Mouse (Mus musculus) thymus, postnatal 14 days (tissue): ENCODE data around the gene Pcmtd2.
A peak's percentile ranks its signal among the peaks of the same experiment; 100 is the strongest.
"Not testable (repeated sequence)": the region's sequence is repeated elsewhere in the genome, so short reads cannot be mapped to it uniquely, and the experiment has no call there.

Source experiments
- DNase-seq: peaks from one replicate; pipeline ENCODE4 v3.0.0; 2021

Gene Pcmtd2

GRCm38 (mm10) chr2:181837372-181838292, at the start of gene Pcmtd2:
Pcmtd2 (plus strand) TSS chr2:181837854.
- DNase-seq = peak; percentile 93

GRCm38 (mm10) chr2:181789396-181789795, 48.3 kb upstream of the Pcmtd2 start:
- no peak for DNase-seq

- not testable (repeated sequence) for DNase-seq
These were observed 44.5 kb upstream of the Pcmtd2 start for GRCm38 (mm10) chr2:181793186-181793585.

- no peak for DNase-seq
These were observed 42.0 kb upstream of the Pcmtd2 start for GRCm38 (mm10) chr2:181795641-181796130.

- no peak for DNase-seq
These were observed 40.0 kb upstream of the Pcmtd2 start for GRCm38 (mm10) chr2:181797672-181798071.

GRCm38 (mm10) chr2:181829032-181829650, 8.5 kb upstream of the Pcmtd2 start:
- DNase-seq = no peak

- DNase-seq = no peak
These were observed 4.9 kb upstream of the Pcmtd2 start for GRCm38 (mm10) chr2:181832745-181833144.

- peak; percentile 12 for DNase-seq
These were observed 633 bp downstream of the Pcmtd2 start for GRCm38 (mm10) chr2:181838293-181838680.

- no peak for DNase-seq
These were observed 8.2 kb downstream of the Pcmtd2 start for GRCm38 (mm10) chr2:181845709-181846394.

- DNase-seq = peak; percentile 92
These were observed 26.3 kb downstream of the Pcmtd2 start, which contains the start of gene Polr3k for GRCm38 (mm10) chr2:181863791-181864535. Polr3k (plus strand) TSS chr2:181864337.

- peak; percentile 13 for DNase-seq
These were observed 26.8 kb downstream of the Pcmtd2 start for GRCm38 (mm10) chr2:181864536-181864860.

GRCm38 (mm10) chr2:181866931-181867330, 29.3 kb downstream of the Pcmtd2 start:
- DNase-seq = peak; percentile 69

- DNase-seq = no peak
These were observed 33.4 kb downstream of the Pcmtd2 start for GRCm38 (mm10) chr2:181871039-181871438.

GRCm38 (mm10) chr2:181878903-181879302, 41.2 kb downstream of the Pcmtd2 start:
- no peak for DNase-seq

GRCm38 (mm10) chr2:181883022-181883749, 45.5 kb downstream of the Pcmtd2 start:
- no peak for DNase-seq
